Mouse (Mus musculus): ENCODE measurements around the gene Spag17. TPM values are rescaled to one million over a fixed set of nuclear protein-coding genes. Genes with fewer than 3 reads are reported as not detected.
A peak's percentile ranks its signal among the peaks of the same experiment; 100 is the strongest.
"Not testable (repeated sequence)": the region's sequence is repeated elsewhere in the genome, so short reads cannot be mapped to it uniquely, and the experiment has no call there.

Gene Spag17
- 0.04 TPM in 2 replicates for polyA plus RNA-seq (2012; rRNA removed)

- DNase-seq (ENCODE audit: extremely low spot score in 1 of 2, low spot score in 1 of 2): peak in 1 of 2 experiments; percentile 6
These were observed at the start of gene Spag17 for GRCm38 (mm10) chr3:99885187-99885811. TSS of gene Spag17 (plus strand) at chr3:99885406.

GRCm38 (mm10) chr3:99842333-99842732 is 42.9 kb upstream of the Spag17 start:
- no peak for DNase-seq (ENCODE audit: extremely low spot score in 1 of 2, low spot score in 1 of 2)

GRCm38 (mm10) chr3:99842808-99843207 is 42.4 kb upstream of the Spag17 start:
- no peak for DNase-seq (ENCODE audit: extremely low spot score in 1 of 2, low spot score in 1 of 2)

- DNase-seq (ENCODE audit: extremely low spot score in 1 of 2, low spot score in 1 of 2): no peak
These were observed 42.0 kb upstream of the Spag17 start for GRCm38 (mm10) chr3:99843233-99843632.

- no peak for DNase-seq (ENCODE audit: extremely low spot score in 1 of 2, low spot score in 1 of 2)
These were observed 34.3 kb upstream of the Spag17 start for GRCm38 (mm10) chr3:99850926-99851325.

GRCm38 (mm10) chr3:99854595-99854994 is 30.6 kb upstream of the Spag17 start:
- DNase-seq (ENCODE audit: extremely low spot score in 1 of 2, low spot score in 1 of 2): no peak

- no peak for DNase-seq (ENCODE audit: extremely low spot score in 1 of 2, low spot score in 1 of 2)
These were observed 26.3 kb upstream of the Spag17 start for GRCm38 (mm10) chr3:99858922-99859321.

- DNase-seq (ENCODE audit: extremely low spot score in 1 of 2, low spot score in 1 of 2): no peak
These were observed 20.5 kb upstream of the Spag17 start for GRCm38 (mm10) chr3:99864706-99865105.

GRCm38 (mm10) chr3:99875137-99875536 is 10.1 kb upstream of the Spag17 start:
- DNase-seq (ENCODE audit: extremely low spot score in 1 of 2, low spot score in 1 of 2): no peak

GRCm38 (mm10) chr3:99881498-99881897 is 3.7 kb upstream of the Spag17 start:
- DNase-seq (ENCODE audit: extremely low spot score in 1 of 2, low spot score in 1 of 2): no peak

- no peak for DNase-seq (ENCODE audit: extremely low spot score in 1 of 2, low spot score in 1 of 2)
These were observed 1.1 kb upstream of the Spag17 start for GRCm38 (mm10) chr3:99883988-99884564.

GRCm38 (mm10) chr3:99894741-99895140 is 9.5 kb downstream of the Spag17 start:
- not testable (repeated sequence) for DNase-seq (ENCODE audit: extremely low spot score in 1 of 2, low spot score in 1 of 2)

GRCm38 (mm10) chr3:99913809-99914439 is 28.7 kb downstream of the Spag17 start:
- DNase-seq (ENCODE audit: extremely low spot score in 1 of 2, low spot score in 1 of 2): no peak

- DNase-seq (ENCODE audit: extremely low spot score in 1 of 2, low spot score in 1 of 2): no peak
These were observed 37.7 kb downstream of the Spag17 start for GRCm38 (mm10) chr3:99922944-99923343.

- DNase-seq (ENCODE audit: extremely low spot score in 1 of 2, low spot score in 1 of 2): no peak
These were observed 45.9 kb downstream of the Spag17 start for GRCm38 (mm10) chr3:99930920-99931620.

- peak in 1 of 2 experiments; percentile 42 for DNase-seq (ENCODE audit: extremely low spot score in 1 of 2, low spot score in 1 of 2)
These were observed 51.0 kb downstream of the Spag17 start for GRCm38 (mm10) chr3:99936159-99936558.

- DNase-seq (ENCODE audit: extremely low spot score in 1 of 2, low spot score in 1 of 2): peak; percentile 4 to 86
These were observed 53.5 kb downstream of the Spag17 start for GRCm38 (mm10) chr3:99938611-99939286.

- no peak for DNase-seq (ENCODE audit: extremely low spot score in 1 of 2, low spot score in 1 of 2)
These were observed 60.0 kb downstream of the Spag17 start for GRCm38 (mm10) chr3:99945171-99945570.

- no peak for DNase-seq (ENCODE audit: extremely low spot score in 1 of 2, low spot score in 1 of 2)
These were observed 68.9 kb downstream of the Spag17 start for GRCm38 (mm10) chr3:99954039-99954602.

GRCm38 (mm10) chr3:99956517-99956916 is 71.3 kb downstream of the Spag17 start:
- DNase-seq (ENCODE audit: extremely low spot score in 1 of 2, low spot score in 1 of 2): no peak
